Mouse (Mus musculus) midbrain, postnatal 0 days (tissue): ENCODE data around the gene Eif4a3. TPM values are rescaled to one million over a fixed set of nuclear protein-coding genes. Genes with fewer than 3 reads are reported as not detected.
"Not testable (repeated sequence)": the region's sequence is repeated elsewhere in the genome, so short reads cannot be mapped to it uniquely, and the experiment has no call there.

ENCODE experiments used
- ATAC-seq: fragments of 200-750 bp; cut with Nextera tagmentation; 2 replicates; pipeline ENCODE4 v1.8.0; 2017; ENCODE audit warnings: moderate number of reproducible peaks, mild to moderate bottlenecking, moderate TSS enrichment, moderate library complexity; ENCODE audit not compliant: low FRiP score
- DNase-seq: peaks from one replicate; pipeline ENCODE4 v3.0.0-alpha.2; 2015; ENCODE audit warnings: low spot score
- H3K27ac ChIP-seq: fragments of 300-500 bp; sonication (generic); 2 replicates; pipeline ENCODE4 v1.5.1; 2014; ENCODE audit warnings: low read depth, mild to moderate bottlenecking, low read length, mixed read lengths
- H3K27me3 ChIP-seq: fragments of 300-500 bp; sonication (generic); 2 replicates; pipeline ENCODE4 v1.6.1; 2014; ENCODE audit warnings: low read length, control low read depth, mixed read lengths; ENCODE audit not compliant: insufficient read depth
- H3K36me3 ChIP-seq: fragments of 300-500 bp; sonication (generic); 2 replicates; pipeline ENCODE4 v1.6.1; 2014; ENCODE audit warnings: low read length, control low read depth, mixed read lengths; ENCODE audit not compliant: insufficient read depth
- H3K4me1 ChIP-seq: fragments of 300-500 bp; sonication (generic); 2 replicates; pipeline ENCODE4 v1.6.1; 2014; ENCODE audit warnings: mild to moderate bottlenecking, control low read depth, antibody characterized with exemption, low read length, mixed read lengths; ENCODE audit not compliant: insufficient read depth
- H3K4me2 ChIP-seq: fragments of 300-500 bp; sonication (generic); 2 replicates; pipeline ENCODE4 v1.6.1; 2014; ENCODE audit warnings: low read depth, mild to moderate bottlenecking, low read length, mixed read lengths; ENCODE audit not compliant: poor library complexity, severe bottlenecking
- H3K4me3 ChIP-seq: fragments of 300-500 bp; sonication (generic); 2 replicates; pipeline ENCODE4 v1.5.1; 2014; ENCODE audit warnings: low read depth, mild to moderate bottlenecking, low read length, moderate library complexity
- H3K9ac ChIP-seq: fragments of 300-500 bp; sonication (generic); replicated peaks from 2 replicates; pipeline ENCODE4 v1.6.1; 2014; ENCODE audit warnings: mild to moderate bottlenecking, low read length, moderate library complexity, mixed read lengths; ENCODE audit not compliant: poor library complexity, severe bottlenecking
- H3K9me3 ChIP-seq: fragments of 300-500 bp; sonication (generic); 2 replicates; pipeline ENCODE4 v1.6.1; 2016; ENCODE audit warnings: low read length, control low read depth
- CTCF ChIP-seq: IDR thresholded peaks from 2 replicates; pipeline ENCODE4 v1.5.1; 2016; ENCODE audit warnings: antibody characterized with exemption, mild to moderate bottlenecking
- WGBS: fragments of 180-500 bp; shearing (Covaris S2); extraction: QIAGEN DNeasy Blood & Tissue Kit; methylation state at CpG from one replicate; pipeline ENCODE4 v1.1.7; 2014; 5-methylcytosine and 5-hydroxymethylcytosine counted together
- polyA plus RNA-seq: library from polyadenylated mRNA; unstranded; fragments of >200 nt; fragmentation: Nextera tagmentation; extraction: Ambion mirVana; gene quantifications from 2 replicates; pipeline ENCODE4 v1.2.1, GENCODE M21; 2015
- total RNA-seq: library from RNA; depleted of rRNA; stranded (reverse); fragments of >200 nt; gene quantifications from 2 replicates; pipeline ENCODE4 v1.2.3, GENCODE M21; 2014

Eif4a3 gene
- total and polyA plus RNA-seq, 2 experiments from 2014 or later = 132 to 237 TPM

DNA sequence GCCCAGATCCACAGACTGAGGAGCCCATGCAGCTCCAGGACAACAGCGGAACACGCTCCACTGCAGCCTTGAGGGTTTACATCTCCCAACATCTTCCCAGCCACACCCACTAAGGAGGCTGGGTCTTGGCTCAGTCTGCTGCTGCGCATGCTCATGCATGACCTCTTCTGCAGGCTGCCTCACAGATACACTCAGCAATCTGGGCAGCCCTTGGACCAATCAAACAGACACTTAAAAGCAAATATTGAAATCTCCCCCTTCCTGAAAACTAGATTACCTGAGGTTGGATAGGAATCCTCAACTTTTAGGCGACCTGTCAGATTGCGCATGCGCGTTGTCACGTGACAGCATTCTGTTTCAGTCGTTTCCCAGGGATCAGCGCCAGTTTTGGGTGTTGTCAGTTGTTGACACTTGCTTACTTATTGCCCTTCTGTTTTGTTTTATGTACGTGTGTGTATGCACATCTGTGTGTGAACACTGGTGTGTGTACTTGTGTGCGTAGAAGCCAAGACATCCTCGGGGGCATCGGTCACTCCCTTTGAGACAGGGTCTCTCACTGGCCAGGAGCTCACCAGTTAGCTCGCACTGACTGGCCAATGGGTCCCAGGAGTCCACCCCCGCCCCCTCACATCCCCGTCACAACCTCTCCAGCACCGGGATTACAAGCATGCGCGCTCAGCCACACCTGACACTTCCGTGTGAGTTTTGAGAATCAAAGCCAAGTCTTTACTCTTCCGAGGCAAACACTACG lies 41.1 kb downstream of the Eif4a3 start:
- H3K36me3 ChIP-seq = peaks cover 15% of the 10 kb centered on the region
- no peak overlapping the region for H3K4me3 ChIP-seq
- ATAC-seq (peak; percentile 73; the same call in 1 of the 2 replicates), DNase-seq (peak; percentile 54)
- no peak overlapping the region for H3K9ac ChIP-seq
- no peaks in the 10 kb centered on the region for H3K4me1 ChIP-seq
- peak overlapping the region; percentile 9; the same call in 1 of the 2 replicates for H3K27ac ChIP-seq
- TF ChIP-seq CTCF = no peak
- peak overlapping the region; percentile 34 for H3K4me2 ChIP-seq
- no peaks in the 10 kb centered on the region for H3K27me3 ChIP-seq
- WGBS = 63% methylated on average over 23 of the region's 23 CpGs
- no peaks in the 10 kb centered on the region for H3K9me3 ChIP-seq

DNA sequence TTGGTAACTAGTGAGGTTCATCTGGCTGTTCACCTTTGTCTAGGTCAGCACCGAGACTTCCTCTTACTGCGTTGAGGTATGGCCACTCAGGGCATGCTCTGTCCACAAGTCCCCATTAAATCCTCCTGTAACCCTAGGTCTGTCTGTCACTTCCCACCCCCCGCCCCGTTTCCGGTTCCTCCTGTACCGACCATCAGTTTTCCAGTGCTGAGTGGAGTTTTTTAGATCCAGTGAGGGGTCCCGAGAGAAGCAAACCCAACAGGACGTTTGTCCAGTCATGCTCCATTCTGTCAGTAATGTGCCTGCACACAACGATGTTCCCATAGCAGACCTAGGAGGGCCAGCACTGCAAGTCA lies 41.7 kb downstream of the Eif4a3 start:
- peak overlapping the region; percentile 34 for H3K4me2 ChIP-seq
- no peak for ATAC-seq
- H3K9ac ChIP-seq = 0 out of 2 replicates have a peak overlapping the region, but pooled peaks have one; percentile 5
- DNase-seq = no peak
- no peaks in the 10 kb centered on the region for H3K27me3 ChIP-seq
- TF ChIP-seq CTCF = no peak
- H3K9me3 ChIP-seq = no peaks in the 10 kb centered on the region
- 83% methylated on average over 9 of the region's 9 CpGs for WGBS
- no peak overlapping the region for H3K27ac ChIP-seq
- H3K4me3 ChIP-seq = no peak overlapping the region
- H3K4me1 ChIP-seq = no peaks in the 10 kb centered on the region
- H3K36me3 ChIP-seq = peaks cover 14% of the 10 kb centered on the region

DNA sequence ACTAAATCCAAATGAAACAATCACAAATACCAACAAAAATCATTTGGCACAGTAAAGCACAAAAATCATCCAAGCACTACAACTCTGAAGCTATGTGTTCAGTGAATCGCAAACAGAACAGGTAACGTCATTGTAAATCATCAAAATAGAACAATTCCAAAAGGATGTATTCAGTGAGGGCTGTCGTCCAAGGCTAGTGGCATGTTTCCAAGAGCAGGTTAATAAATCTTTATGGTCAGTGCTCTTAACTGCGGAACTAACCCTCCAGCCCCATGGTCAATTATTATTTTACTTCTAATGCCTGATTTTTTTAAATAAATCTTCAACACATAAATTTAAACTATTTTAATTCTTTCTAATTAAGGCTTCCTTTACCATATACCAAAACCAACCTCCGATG lies 43.3 kb downstream of the Eif4a3 start:
- WGBS = 86% methylated on average over 5 of the region's 5 CpGs
- not testable (repeated sequence) for H3K4me3 ChIP-seq, ATAC-seq, H3K36me3 ChIP-seq, H3K4me1 ChIP-seq, DNase-seq, H3K9ac ChIP-seq, H3K4me2 ChIP-seq, H3K27ac ChIP-seq, H3K9me3 ChIP-seq, H3K27me3 ChIP-seq

DNA sequence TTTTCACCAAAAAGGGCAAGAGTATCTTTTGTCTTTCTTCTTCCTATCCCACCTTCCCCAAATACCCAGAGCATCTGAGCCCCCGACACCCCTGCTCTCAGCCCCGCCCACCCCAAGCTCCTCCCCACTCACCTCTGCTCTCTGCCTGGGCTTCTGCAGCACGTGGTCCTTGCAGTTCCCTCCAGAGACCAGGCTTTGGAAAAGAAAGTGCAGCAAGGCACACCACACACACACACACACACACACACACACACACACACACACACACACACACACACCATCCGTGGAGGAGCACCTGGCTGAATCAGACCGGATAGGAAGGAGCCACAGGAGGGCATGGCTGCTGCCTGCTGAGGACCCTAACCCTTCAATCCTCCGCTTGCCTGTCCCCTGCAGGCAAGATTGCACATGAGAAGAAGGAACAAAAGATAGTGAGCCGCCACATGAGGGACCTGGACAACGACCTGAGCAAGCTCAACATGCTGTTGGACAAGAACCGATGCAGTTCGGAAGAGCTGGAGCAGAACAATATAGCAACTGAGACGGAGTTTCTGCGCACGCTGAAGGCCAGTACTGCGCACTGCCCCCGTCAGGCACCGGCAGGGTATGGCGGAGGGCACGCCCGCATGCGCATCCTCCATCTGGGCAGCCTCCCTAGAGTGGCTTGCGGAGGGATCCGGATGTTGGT lies 46.9 kb downstream of the Eif4a3 start:
- Histone ChIP-seq H3K27ac (peak overlapping the region; percentile 38; the same call in 1 of the 2 replicates), H3K4me2 (peak overlapping the region; percentile 47), H3K9me3 (no peaks in the 10 kb centered on the region), H3K27me3 (no peaks in the 10 kb centered on the region), H3K36me3 (no peaks in the 10 kb centered on the region), H3K4me1 (no peaks in the 10 kb centered on the region), H3K9ac (no peak overlapping the region), H3K4me3 (peak overlapping the region; percentile 24)
- TF ChIP-seq CTCF = peak; percentile 79
- peak; percentile 78 for DNase-seq
- ATAC-seq = peak; percentile 75
- WGBS = 9% methylated on average over 22 of the region's 22 CpGs

DNA sequence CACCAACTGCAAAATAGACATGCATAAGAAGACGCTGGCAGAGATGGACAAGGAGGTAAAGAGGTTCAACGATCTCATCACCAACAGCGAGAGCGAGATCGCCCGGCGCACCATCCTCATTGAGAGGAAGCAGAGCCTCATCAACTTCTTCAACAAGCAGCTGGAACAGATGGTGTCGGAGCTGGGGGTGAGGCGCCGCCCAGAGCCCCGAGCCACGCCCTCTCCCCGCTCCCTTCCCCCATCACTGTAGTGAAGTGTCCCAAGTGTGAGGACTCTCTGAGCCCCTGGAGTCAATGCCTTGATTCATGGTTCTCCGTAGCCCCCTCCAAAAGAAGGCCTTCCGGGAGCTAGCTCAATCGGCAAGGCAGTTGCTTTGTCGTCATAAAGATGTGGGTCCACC lies 48.9 kb downstream of the Eif4a3 start:
- H3K4me2 ChIP-seq = no peak overlapping the region
- H3K4me3 ChIP-seq = no peak overlapping the region
- H3K9me3 ChIP-seq = no peaks in the 10 kb centered on the region
- H3K36me3 ChIP-seq = no peaks in the 10 kb centered on the region
- DNase-seq (no peak), ATAC-seq (no peak)
- no peak for TF ChIP-seq CTCF
- H3K27ac ChIP-seq = no peak overlapping the region
- no peaks in the 10 kb centered on the region for H3K27me3 ChIP-seq
- WGBS = 74% methylated on average over 17 of the region's 17 CpGs
- no peaks in the 10 kb centered on the region for H3K4me1 ChIP-seq
- no peak overlapping the region for H3K9ac ChIP-seq

DNA sequence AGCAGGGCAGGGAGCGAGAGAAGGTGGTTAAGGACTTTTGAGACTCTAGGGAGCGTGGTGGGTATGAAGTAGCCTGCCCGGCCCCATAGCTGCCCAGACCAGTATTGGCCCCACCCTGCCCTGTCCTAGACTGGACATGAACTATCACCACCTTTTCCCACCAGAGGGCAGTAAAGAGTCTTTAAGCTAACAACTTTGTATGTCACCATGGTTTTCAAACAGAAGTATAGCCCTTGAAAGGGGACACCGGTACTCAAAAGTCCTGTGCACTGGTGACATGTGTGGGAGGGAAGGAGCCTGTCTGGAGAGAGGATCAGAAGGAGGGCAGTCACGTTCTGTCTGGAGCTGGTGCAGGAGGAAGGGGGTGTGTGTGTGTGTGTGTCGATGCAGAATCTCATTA lies 50.9 kb downstream of the Eif4a3 start:
- 37% methylated on average over 6 of the region's 6 CpGs for WGBS
- H3K9ac ChIP-seq = no peak overlapping the region
- H3K4me3 ChIP-seq = no peak overlapping the region
- no peak overlapping the region for H3K27ac ChIP-seq
- no peak overlapping the region for H3K4me2 ChIP-seq
- DNase-seq = peak; percentile 87
- no peaks in the 10 kb centered on the region for H3K9me3 ChIP-seq
- no peaks in the 10 kb centered on the region for H3K27me3 ChIP-seq
- peak; percentile 75 for TF ChIP-seq CTCF
- ATAC-seq = no peak
- H3K36me3 ChIP-seq = no peaks in the 10 kb centered on the region
- H3K4me1 ChIP-seq = no peaks in the 10 kb centered on the region

DNA sequence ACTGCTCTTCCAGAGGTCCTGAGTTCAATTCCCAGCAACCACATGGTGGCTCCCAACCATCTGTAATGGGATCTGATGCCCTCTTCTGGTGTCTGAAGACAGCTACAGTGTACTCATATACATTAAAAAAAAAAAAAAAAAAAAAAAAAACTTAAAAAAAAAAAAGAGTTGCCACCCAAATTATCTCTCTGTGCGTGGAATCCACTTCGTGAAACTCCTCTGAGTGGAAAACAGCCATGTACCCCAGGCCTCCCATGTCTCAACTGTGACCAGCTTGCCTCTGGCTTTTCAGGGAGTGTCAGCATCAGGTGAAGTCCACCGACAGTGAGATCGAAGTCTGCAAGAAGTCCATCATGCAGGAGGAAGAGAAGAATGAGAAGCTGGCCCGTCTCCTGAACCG lies 54.3 kb downstream of the Eif4a3 start:
- H3K9ac ChIP-seq, DNase-seq, H3K4me2 ChIP-seq, H3K4me1 ChIP-seq, H3K9me3 ChIP-seq, H3K36me3 ChIP-seq, H3K27ac ChIP-seq, H3K27me3 ChIP-seq, H3K4me3 ChIP-seq, ATAC-seq: not testable (repeated sequence)
- 93% methylated on average over 6 of the region's 6 CpGs for WGBS
